Mouse (Mus musculus): ENCODE results near the gene Arhgef9. TPM values are rescaled to one million over a fixed set of nuclear protein-coding genes. Genes with fewer than 3 reads are reported as not detected.

Arhgef9 gene
- polyA plus RNA-seq, 1 experiment from 2014 or later = 11.2 TPM

Other genes starting within 250 kb of the Arhgef9 start
- 6.3 and 7.4 TPM in 2 replicates for gene Spin4, start 170.2 kb downstream of the Arhgef9 start, polyA plus RNA-seq (2016; fragmentation: Nextera tagmentation; extraction: Ambion mirVana)
- 7.8 and 7.9 TPM in 2 replicates for gene Amer1, start 248.0 kb upstream of the Arhgef9 start, polyA plus RNA-seq (2016; fragmentation: Nextera tagmentation; extraction: Ambion mirVana)

All from heart, embryonic 12.5 days (tissue).